Mouse (Mus musculus): Measurements from ENCODE around the gene Rnf103.

DNA sequence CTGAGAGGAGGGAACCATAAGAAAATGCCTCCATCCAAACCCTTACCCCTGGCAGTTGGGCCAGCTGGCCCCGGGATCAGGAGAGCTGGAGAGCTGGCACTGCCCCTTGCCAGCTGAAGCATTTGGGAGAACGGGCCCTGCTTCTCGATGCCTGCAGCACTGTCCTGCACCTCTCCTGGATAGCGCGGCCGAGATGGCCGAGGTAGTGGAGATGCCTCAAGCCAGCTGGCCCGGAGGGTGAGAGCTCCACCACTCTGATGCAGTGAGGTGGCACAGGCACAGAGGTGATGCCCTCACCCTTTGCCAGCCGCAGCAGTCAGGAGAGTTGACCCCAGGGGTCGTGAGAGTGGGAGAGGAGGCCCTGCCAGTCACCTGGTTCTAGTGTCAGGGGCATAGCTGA lies 33.4 kb downstream of the Rnf103 start:
- TF ChIP-seq POLR2A (IDR thresholded peaks at IDR 0.05; ENCODE audit: low read depth, low read length) (no peak), CTCF (IDR thresholded peaks at IDR 0.05; ENCODE audit: borderline replicate concordance, insufficient read depth, low read length) (no peak)
